Mouse (Mus musculus) CH12.LX (cell line): ENCODE results near the gene App. TPM values are rescaled to one million over a fixed set of nuclear protein-coding genes. Genes with fewer than 3 reads are reported as not detected.

Experiments
- DNase-seq: peaks from one replicate; pipeline ENCODE4 v3.0.0-alpha.2; 2013; ENCODE audit errors: extremely low read depth
- H3K27ac ChIP-seq: 2 replicates; pipeline ENCODE4 v1.5.1; 2012; ENCODE audit warnings: low read depth, mild to moderate bottlenecking, control low read depth, moderate library complexity; ENCODE audit not compliant: insufficient read depth
- H3K27me3 ChIP-seq: replicated peaks from 2 replicates; pipeline ENCODE3; 2012; ENCODE audit warnings: inconsistent platforms
- H3K36me3 ChIP-seq, 2 experiments: replicated peaks in 1 of 2; 2 replicates each; pipeline versions ENCODE3 to v1.6.1; 2012; ENCODE audit warnings: inconsistent platforms in 1 of 2, low read length in 1 of 2, mild to moderate bottlenecking in 1 of 2, mixed read lengths in 1 of 2, moderate library complexity in 1 of 2; ENCODE audit not compliant: control insufficient read depth in 1 of 2, insufficient read depth in 1 of 2
- H3K4me1 ChIP-seq, 2 experiments: 2 replicates each; pipeline ENCODE4 v1.6.1; 2012; ENCODE audit warnings: inconsistent platforms in 1 of 2, moderate library complexity in 1 of 2; ENCODE audit not compliant: insufficient read depth in 2 of 2, control insufficient read depth in 1 of 2
- H3K4me2 ChIP-seq: 2 replicates; pipeline ENCODE4 v1.6.1; 2012; ENCODE audit warnings: low read depth, mild to moderate bottlenecking, control low read depth; ENCODE audit not compliant: poor library complexity, insufficient read depth, severe bottlenecking
- H3K4me3 ChIP-seq, 3 experiments: fragments of 150-350 bp in 1 of 3; sonication (generic) in 1 of 3; replicated peaks in 1 of 3; 2 replicates each; pipeline versions ENCODE3 to v1.5.1; 2011 to 2012; ENCODE audit warnings: low read depth in 2 of 3, low read length in 2 of 3, mild to moderate bottlenecking in 2 of 3, moderate library complexity in 2 of 3, control low read depth in 1 of 3, improper control_type of control experiment in 1 of 3, inconsistent platforms in 1 of 3, mixed read lengths in 1 of 3; ENCODE audit not compliant: poor library complexity in 1 of 3
- H3K79me2 ChIP-seq: replicated peaks from 2 replicates; pipeline ENCODE4 v1.6.1; 2012; ENCODE audit warnings: mild to moderate bottlenecking, moderate library complexity; ENCODE audit not compliant: control insufficient read depth, poor library complexity, insufficient read depth, severe bottlenecking; ENCODE audit errors: extremely low read depth
- H3K9ac ChIP-seq: 2 replicates; pipeline ENCODE4 v1.6.1; 2012; ENCODE audit warnings: low read depth, mild to moderate bottlenecking, control low read depth, moderate library complexity; ENCODE audit not compliant: insufficient read depth
- H3K9me3 ChIP-seq: replicated peaks from 2 replicates; pipeline ENCODE3; 2012; ENCODE audit warnings: low read length, inconsistent platforms, mixed read lengths
- BHLHE40 ChIP-seq: IDR thresholded peaks from 2 replicates; pipeline ENCODE4 v1.6.1; 2011; ENCODE audit warnings: mild to moderate bottlenecking, low read depth, low read length, improper control_type of control experiment
- CHD2 ChIP-seq: IDR thresholded peaks from 2 replicates; pipeline ENCODE4 v1.6.1; 2011; ENCODE audit warnings: low read length, improper control_type of control experiment
- CTCF ChIP-seq, 2 experiments: IDR thresholded peaks in 1 of 2; conservative IDR thresholded peaks in 1 of 2; 2 replicates each; pipeline ENCODE4 v1.5.1; 2011 to 2012; ENCODE audit warnings: low read depth in 2 of 2, low read length in 2 of 2, improper control_type of control experiment in 1 of 2, inconsistent platforms in 1 of 2, mild to moderate bottlenecking in 1 of 2, moderate library complexity in 1 of 2
- E2F4 ChIP-seq: IDR thresholded peaks from 2 replicates; pipeline ENCODE4 v1.6.1; 2011; ENCODE audit warnings: low read depth, low read length, improper control_type of control experiment; ENCODE audit not compliant: insufficient replicate concordance
- ELF1 ChIP-seq: IDR thresholded peaks from 2 replicates; pipeline ENCODE4 v1.6.1; 2014; ENCODE audit warnings: low read depth, mild to moderate bottlenecking, inconsistent platforms, low read length, improper control_type of control experiment
- ETS1 ChIP-seq: conservative IDR thresholded peaks from 2 replicates; pipeline ENCODE4 v1.6.1; 2012; ENCODE audit warnings: low read depth, mild to moderate bottlenecking, inconsistent platforms, low read length, improper control_type of control experiment, moderate library complexity
- GABPA ChIP-seq: IDR thresholded peaks from 2 replicates; pipeline ENCODE4 v1.6.1; 2012; ENCODE audit warnings: low read depth, low read length, improper control_type of control experiment, inconsistent platforms; ENCODE audit not compliant: insufficient replicate concordance
- HCFC1 ChIP-seq: IDR thresholded peaks from 2 replicates; pipeline ENCODE4 v1.6.1; 2012; ENCODE audit warnings: low read depth, mild to moderate bottlenecking, inconsistent platforms, low read length, improper control_type of control experiment
- IRF4 ChIP-seq: IDR thresholded peaks from 2 replicates; pipeline ENCODE4 v1.6.1; 2014; ENCODE audit warnings: low read depth, mild to moderate bottlenecking, inconsistent platforms, low read length, improper control_type of control experiment
- JUN ChIP-seq: IDR thresholded peaks from 2 replicates; pipeline ENCODE4 v1.6.1; 2011; ENCODE audit warnings: low read depth, mild to moderate bottlenecking, low read length, improper control_type of control experiment, moderate library complexity; ENCODE audit not compliant: insufficient read depth
- JUND ChIP-seq: conservative IDR thresholded peaks from 2 replicates; pipeline ENCODE4 v1.6.1; 2011; ENCODE audit warnings: low read depth, low read length, improper control_type of control experiment
- MAFK ChIP-seq: IDR thresholded peaks from 2 replicates; pipeline ENCODE4 v1.6.1; 2011; ENCODE audit warnings: low read length, improper control_type of control experiment; ENCODE audit not compliant: insufficient replicate concordance
- MAX ChIP-seq: IDR thresholded peaks from 2 replicates; pipeline ENCODE4 v1.6.1; 2011; ENCODE audit warnings: low read length, improper control_type of control experiment
- MAZ ChIP-seq: IDR thresholded peaks from 2 replicates; pipeline ENCODE4 v1.6.1; 2012; ENCODE audit warnings: low read depth, mild to moderate bottlenecking, inconsistent platforms, low read length, improper control_type of control experiment, moderate library complexity
- MEF2A ChIP-seq: IDR thresholded peaks from 2 replicates; pipeline ENCODE4 v1.6.1; 2014; ENCODE audit warnings: low read depth, mild to moderate bottlenecking, inconsistent platforms, low read length, improper control_type of control experiment, borderline replicate concordance
- MXI1 ChIP-seq: IDR thresholded peaks from 2 replicates; pipeline ENCODE4 v1.6.1; 2011; ENCODE audit warnings: mild to moderate bottlenecking, low read depth, low read length, improper control_type of control experiment
- MYC ChIP-seq: IDR thresholded peaks from 2 replicates; pipeline ENCODE4 v1.6.1; 2011; ENCODE audit warnings: low read depth, mild to moderate bottlenecking, improper control_type of control experiment, low read length
- NELFE ChIP-seq: IDR thresholded peaks from 2 replicates; pipeline ENCODE4 v1.6.1; 2011; ENCODE audit warnings: low read depth, low read length, improper control_type of control experiment
- NRF1 ChIP-seq: IDR thresholded peaks from 2 replicates; pipeline ENCODE4 v1.6.1; 2014; ENCODE audit warnings: low read depth, mild to moderate bottlenecking, inconsistent platforms, low read length, improper control_type of control experiment, moderate library complexity
- POLR2A ChIP-seq: IDR thresholded peaks from 2 replicates; pipeline ENCODE4 v1.6.1; 2011; ENCODE audit warnings: low read depth, mild to moderate bottlenecking, improper control_type of control experiment, low read length
- POLR2AphosphoS2 ChIP-seq: IDR thresholded peaks from 2 replicates; pipeline ENCODE4 v1.6.1; 2011; ENCODE audit warnings: low read depth, low read length, improper control_type of control experiment
- RAD21 ChIP-seq: IDR thresholded peaks from 2 replicates; pipeline ENCODE4 v1.6.1; 2011; ENCODE audit warnings: low read depth, mild to moderate bottlenecking, low read length, improper control_type of control experiment, moderate library complexity
- RCOR1 ChIP-seq: conservative IDR thresholded peaks from 2 replicates; pipeline ENCODE4 v1.6.1; 2012; ENCODE audit warnings: low read depth, mild to moderate bottlenecking, inconsistent platforms, low read length, improper control_type of control experiment
- SIN3A ChIP-seq: IDR thresholded peaks from 2 replicates; pipeline ENCODE4 v1.6.1; 2012; ENCODE audit warnings: low read length, improper control_type of control experiment, inconsistent platforms
- SMC3 ChIP-seq: IDR thresholded peaks from 2 replicates; pipeline ENCODE4 v1.6.1; 2011; ENCODE audit warnings: low read depth, low read length, improper control_type of control experiment
- TBP ChIP-seq: conservative IDR thresholded peaks from 2 replicates; pipeline ENCODE4 v1.6.1; 2011; ENCODE audit warnings: low read depth, low read length, improper control_type of control experiment
- TCF12 ChIP-seq: IDR thresholded peaks from 2 replicates; pipeline ENCODE4 v1.6.1; 2014; ENCODE audit warnings: low read depth, mild to moderate bottlenecking, inconsistent platforms, low read length, improper control_type of control experiment
- USF1 ChIP-seq: IDR thresholded peaks from 2 replicates; pipeline ENCODE4 v1.6.1; 2014; ENCODE audit warnings: low read depth, mild to moderate bottlenecking, inconsistent platforms, low read length, improper control_type of control experiment
- ZC3H11A ChIP-seq: IDR thresholded peaks from 2 replicates; pipeline ENCODE4 v1.6.1; 2012; ENCODE audit warnings: low read depth, mild to moderate bottlenecking, inconsistent platforms, low read length, improper control_type of control experiment
- ZMIZ1 ChIP-seq: IDR thresholded peaks from 2 replicates; pipeline ENCODE4 v1.6.1; 2012; ENCODE audit warnings: low read depth, mild to moderate bottlenecking, inconsistent platforms, low read length, improper control_type of control experiment
- ZNF384 ChIP-seq: IDR thresholded peaks from 2 replicates; pipeline ENCODE4 v1.6.1; 2012; ENCODE audit warnings: low read depth, low read length, improper control_type of control experiment, inconsistent platforms
- dilution Hi-C: fragments of 300-500 bp; cut with MboI; formaldehyde crosslinking; loops from 2 replicates; pipeline ENCODE4 v1.14.3; 2020; ENCODE audit warnings: low sequenced_read_pairs; ENCODE audit not compliant: extremely low pct_unique_long_range_greater_than_20kb, extremely low pct_ligation_motif_present
- in situ Hi-C: fragments of 300-500 bp; cut with MboI; formaldehyde crosslinking; loops from 3 replicates; pipeline ENCODE4 v1.14.3; 2019; ENCODE audit warnings: low sequenced_read_pairs, low pct_ligation_motif_present, low pct_unique_long_range_greater_than_20kb, mixed read lengths
- polyA plus RNA-seq: library from polyadenylated mRNA; unstranded; fragments of >175 nt; gene quantifications from 2 replicates; pipeline ENCODE4 v1.2.1, GENCODE M21; 2012; ENCODE audit warnings: low read depth; ENCODE audit not compliant: insufficient read length
- total RNA-seq, 2 experiments: library from RNA; depleted of rRNA; stranded (reverse); fragments of 300-350 nt in 1 of 2; fragments of >200 nt in 1 of 2; gene quantifications; 2 replicates each; pipeline ENCODE4 v1.2.3; 2012 to 2014

App gene
- total and polyA plus RNA-seq, 3 experiments: 31.1 to 99.2 (median 84.1) TPM

GRCm38 (mm10) chr16:85162779-85163178 is 10.8 kb downstream of the App start:
- DNase-seq: no peak
- dilution Hi-C loops: no loop called here
- peaks cover 0 to 20% of the 10 kb centered on the region in 2 experiments; a peak in 1 of 4 replicates for H3K4me1 ChIP-seq
- H3K4me3 ChIP-seq: no peak overlapping the region
- no peak overlapping the region for H3K4me2 ChIP-seq
- no peak overlapping the region for H3K27ac ChIP-seq
- H3K27me3 ChIP-seq: no peaks in the 10 kb centered on the region
- H3K9me3 ChIP-seq: peaks cover 3% of the 10 kb centered on the region
- in situ Hi-C loops: no loop called here
- H3K79me2 ChIP-seq: peaks cover 18% of the 10 kb centered on the region
- TF ChIP-seq MAZ (no peak), IRF4 (no peak), HCFC1 (no peak), MEF2A (no peak), MAFK (no peak), E2F4 (no peak), MAX (no peak), BHLHE40 (no peak), JUN (no peak), ETS1 (no peak), USF1 (no peak), GABPA (no peak), CTCF (conservative IDR thresholded peaks at IDR 0.05 in 1 of 2, IDR thresholded peaks at IDR 0.05 in 1 of 2; ENCODE audit: low read depth in 2 of 2, low read length in 2 of 2) (no peak), SIN3A (no peak), SMC3 (no peak), NELFE (no peak), TBP (no peak), ELF1 (no peak), MYC (no peak), ZC3H11A (no peak)
- TF ChIP-seq, all 38 proteins: peak for 0
- Histone ChIP-seq H3K36me3 (peaks cover 3 to 36% of the 10 kb centered on the region in 2 experiments), H3K9ac (no peak overlapping the region)

DNA sequence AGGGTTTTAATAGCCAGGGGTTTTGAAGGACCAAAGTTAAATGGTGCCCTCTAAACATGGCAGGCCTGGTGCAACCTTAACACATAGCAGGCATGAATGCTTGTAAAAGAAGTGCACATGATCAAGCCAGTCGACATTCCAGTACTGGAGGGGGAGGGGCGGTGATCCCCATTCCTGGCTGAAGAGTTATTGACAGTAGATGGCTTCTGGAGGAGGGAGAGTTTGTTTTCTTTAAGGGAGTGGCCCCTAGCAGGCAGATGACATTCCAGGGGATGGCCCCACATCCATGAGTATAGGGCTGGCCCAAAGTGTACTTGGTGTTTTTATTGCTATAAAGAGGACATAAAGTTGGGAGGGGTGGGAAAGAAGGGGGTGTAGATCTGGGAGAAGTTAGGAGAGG is 13.4 kb downstream of the App start:
- Histone ChIP-seq H3K27me3 (no peaks in the 10 kb centered on the region), H3K4me2 (no peak overlapping the region), H3K4me3 (no peak overlapping the region), H3K4me1 (peaks cover 0 to 29% of the 10 kb centered on the region in 2 experiments; a peak in 1 of 4 replicates), H3K9me3 (peaks cover 3% of the 10 kb centered on the region), H3K9ac (no peak overlapping the region), H3K36me3 (peaks cover 17 to 46% of the 10 kb centered on the region in 2 experiments), H3K79me2 (peaks cover 18% of the 10 kb centered on the region), H3K27ac (no peak overlapping the region)
- no peak for DNase-seq
- dilution Hi-C loops: no loop called here
- in situ Hi-C loops: no loop called here
- TF ChIP-seq ETS1 (no peak), POLR2A (no peak), SIN3A (no peak), NRF1 (no peak), TCF12 (no peak), IRF4 (no peak), ZNF384 (no peak), CHD2 (0 out of 2 replicates have a peak, but pooled peaks have one; percentile 24), MXI1 (no peak), HCFC1 (no peak), POLR2AphosphoS2 (0 out of 2 replicates have a peak, but pooled peaks have one; percentile 24), TBP (no peak), ELF1 (no peak), USF1 (no peak), ZMIZ1 (0 out of 2 replicates have a peak, but pooled peaks have one; percentile 5), MAFK (no peak), MYC (no peak), RAD21 (no peak), RCOR1 (no peak), NELFE (no peak), CTCF (conservative IDR thresholded peaks at IDR 0.05 in 1 of 2, IDR thresholded peaks at IDR 0.05 in 1 of 2; ENCODE audit: low read depth in 2 of 2, low read length in 2 of 2) (no peak), BHLHE40 (no peak), GABPA (no peak), JUND (no peak)
